Mouse (Mus musculus) embryonic facial prominence, embryonic 11.5 days (tissue): Measurements from ENCODE around the gene Rbm47. TPM values are rescaled to one million over a fixed set of nuclear protein-coding genes. Genes with fewer than 3 reads are reported as not detected.

Source experiments
- ATAC-seq: fragments of 200-750 bp; cut with Nextera tagmentation; replicated peaks from 2 replicates; pipeline ENCODE4 v1.8.0; 2017; ENCODE audit warnings: low read depth; ENCODE audit not compliant: insufficient number of reproducible peaks, low FRiP score, low TSS enrichment
- DNase-seq: peaks from one replicate; pipeline ENCODE4 v3.0.0-alpha.2; 2015; ENCODE audit warnings: low spot score
- H3K27ac ChIP-seq: fragments of 300-500 bp; sonication (generic); replicated peaks from 2 replicates; pipeline ENCODE4 v1.5.1; 2014; ENCODE audit warnings: mild to moderate bottlenecking, low read depth, low read length, control low read depth
- H3K27me3 ChIP-seq: fragments of 300-500 bp; sonication (generic); 2 replicates; pipeline ENCODE4 v1.6.1; 2014; ENCODE audit warnings: mild to moderate bottlenecking, low read length, moderate library complexity, mixed read lengths; ENCODE audit not compliant: control insufficient read depth, insufficient read depth
- H3K36me3 ChIP-seq: fragments of 300-500 bp; sonication (generic); replicated peaks from 2 replicates; pipeline ENCODE4 v1.6.1; 2014; ENCODE audit warnings: low read depth, mild to moderate bottlenecking, low read length, moderate library complexity, mixed read lengths; ENCODE audit not compliant: control insufficient read depth, insufficient read depth
- H3K4me1 ChIP-seq: fragments of 300-500 bp; sonication (generic); 2 replicates; pipeline ENCODE4 v1.6.1; 2014; ENCODE audit warnings: low read length, mixed read lengths; ENCODE audit not compliant: control insufficient read depth, insufficient read depth
- H3K4me2 ChIP-seq: fragments of 300-500 bp; sonication (generic); 2 replicates; pipeline ENCODE4 v1.6.1; 2014; ENCODE audit warnings: low read depth, mild to moderate bottlenecking, control low read depth, low read length, moderate library complexity
- H3K4me3 ChIP-seq: fragments of 300-500 bp; sonication (generic); 2 replicates; pipeline ENCODE4 v1.5.1; 2014; ENCODE audit warnings: low read depth, low read length, control low read depth
- H3K9ac ChIP-seq: fragments of 300-500 bp; sonication (generic); replicated peaks from 2 replicates; pipeline ENCODE4 v1.6.1; 2014; ENCODE audit warnings: mild to moderate bottlenecking, control low read depth, low read length
- H3K9me3 ChIP-seq: fragments of 300-500 bp; sonication (generic); replicated peaks from 2 replicates; pipeline ENCODE4 v1.6.1; 2016; ENCODE audit warnings: mild to moderate bottlenecking, low read length, inconsistent platforms, mixed read lengths; ENCODE audit not compliant: control insufficient read depth
- WGBS: fragments of 180-500 bp; shearing (Covaris S2); extraction: QIAGEN DNeasy Blood & Tissue Kit; methylation state at CpG from one replicate; pipeline ENCODE4 v1.1.7; 2014; 5-methylcytosine and 5-hydroxymethylcytosine counted together
- polyA plus RNA-seq: library from polyadenylated mRNA; unstranded; fragments of >200 nt; fragmentation: Nextera tagmentation; extraction: Ambion mirVana; gene quantifications from 2 replicates; pipeline ENCODE4 v1.2.1, GENCODE M21; 2014

Gene Rbm47
- polyA plus RNA-seq, 1 experiment from 2014 or later = 2.9 TPM

- 87% methylated on average over 17 of the region's 17 CpGs for WGBS
- DNase-seq (no peak), ATAC-seq (no peak)
- Histone ChIP-seq H3K4me1 (no peaks in the 10 kb centered on the region), H3K4me3 (no peak overlapping the region), H3K27ac (no peak overlapping the region), H3K9ac (no peak overlapping the region), H3K36me3 (no peaks in the 10 kb centered on the region), H3K4me2 (no peak overlapping the region), H3K9me3 (no peaks in the 10 kb centered on the region), H3K27me3 (no peaks in the 10 kb centered on the region)
These were observed 92.2 kb downstream of the Rbm47 start for GRCm38 (mm10) chr5:66080529-66081220.

GRCm38 (mm10) chr5:66079358-66080179 is 93.3 kb downstream of the Rbm47 start:
- no peak for DNase-seq
- WGBS = 85% methylated on average over 9 of the region's 9 CpGs
- H3K4me3 ChIP-seq = no peak overlapping the region
- no peaks in the 10 kb centered on the region for H3K27me3 ChIP-seq
- H3K36me3 ChIP-seq = no peaks in the 10 kb centered on the region
- no peaks in the 10 kb centered on the region for H3K4me1 ChIP-seq
- no peak overlapping the region for H3K4me2 ChIP-seq
- H3K27ac ChIP-seq = no peak overlapping the region
- ATAC-seq = no peak
- no peak overlapping the region for H3K9ac ChIP-seq
- no peaks in the 10 kb centered on the region for H3K9me3 ChIP-seq

- WGBS = 87% methylated on average over 7 of the region's 7 CpGs
- no peak overlapping the region for H3K4me2 ChIP-seq
- no peaks in the 10 kb centered on the region for H3K36me3 ChIP-seq
- H3K4me1 ChIP-seq = no peaks in the 10 kb centered on the region
- H3K9ac ChIP-seq = no peak overlapping the region
- no peaks in the 10 kb centered on the region for H3K9me3 ChIP-seq
- no peak overlapping the region for H3K4me3 ChIP-seq
- no peak overlapping the region for H3K27ac ChIP-seq
- no peak for DNase-seq
- no peaks in the 10 kb centered on the region for H3K27me3 ChIP-seq
- ATAC-seq = no peak; the same call in 1 of the 2 replicates
These were observed 94.4 kb downstream of the Rbm47 start for GRCm38 (mm10) chr5:66078491-66079012.

DNA sequence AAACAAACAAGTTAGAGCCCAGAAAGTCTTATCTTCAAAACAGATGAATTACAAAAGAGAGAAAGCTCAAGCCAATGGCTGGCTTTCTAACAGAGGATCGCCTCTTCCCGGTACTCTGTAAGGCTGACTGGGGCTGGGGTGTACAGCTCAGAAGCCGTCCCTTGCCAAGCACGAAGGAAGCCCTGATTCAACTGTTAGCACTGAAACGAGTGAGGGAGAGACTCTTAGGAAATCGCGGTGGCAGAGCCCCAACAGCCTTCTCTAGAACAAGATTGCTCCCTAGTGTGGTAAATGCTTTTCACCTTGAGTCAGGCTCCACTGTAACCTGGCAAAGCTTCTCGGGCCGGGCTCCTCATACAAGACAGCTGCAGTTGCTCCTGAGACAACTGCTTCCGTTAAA is 95.5 kb downstream of the Rbm47 start:
- WGBS = 36% methylated on average over 10 of the region's 10 CpGs
- DNase-seq = no peak
- H3K9ac ChIP-seq = no peak overlapping the region
- ATAC-seq = no peak
- no peaks in the 10 kb centered on the region for H3K4me1 ChIP-seq
- no peaks in the 10 kb centered on the region for H3K9me3 ChIP-seq
- no peaks in the 10 kb centered on the region for H3K27me3 ChIP-seq
- no peaks in the 10 kb centered on the region for H3K36me3 ChIP-seq
- no peak overlapping the region for H3K4me3 ChIP-seq
- H3K4me2 ChIP-seq = no peak overlapping the region
- H3K27ac ChIP-seq = no peak overlapping the region

DNA sequence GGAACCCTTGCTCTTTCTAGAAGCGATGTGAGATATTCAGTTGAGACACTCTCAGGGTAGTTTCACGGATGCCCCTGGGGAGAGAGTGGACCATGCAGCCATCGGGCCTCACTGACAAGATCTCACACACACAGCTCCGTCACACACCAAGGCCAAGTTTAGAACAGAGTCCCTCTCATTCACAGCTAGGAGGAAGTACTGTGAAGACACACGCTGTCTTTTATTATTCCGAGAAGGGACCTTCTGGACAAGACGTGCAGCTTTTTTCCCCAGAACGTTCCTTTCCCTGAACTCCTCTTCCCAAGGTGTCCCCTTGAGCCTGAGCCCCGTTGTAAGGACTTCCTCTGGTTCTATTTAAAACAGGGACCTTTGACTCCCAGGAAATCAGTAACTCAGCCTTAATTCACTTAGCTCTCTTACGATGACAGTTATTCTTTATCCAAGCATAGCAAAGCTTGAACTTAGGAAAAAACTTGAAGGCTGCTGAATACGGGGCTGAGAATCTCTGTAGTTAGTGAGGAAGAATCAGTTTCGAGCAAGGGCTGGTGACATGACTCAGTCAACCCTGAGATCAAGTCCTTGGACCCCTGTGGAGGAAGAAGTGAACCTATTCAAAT is 96.1 kb downstream of the Rbm47 start:
- H3K27ac ChIP-seq = no peak overlapping the region
- WGBS = 72% methylated on average over 12 of the region's 12 CpGs
- no peak for ATAC-seq
- no peak overlapping the region for H3K4me2 ChIP-seq
- no peaks in the 10 kb centered on the region for H3K36me3 ChIP-seq
- no peaks in the 10 kb centered on the region for H3K4me1 ChIP-seq
- DNase-seq = no peak
- no peak overlapping the region for H3K9ac ChIP-seq
- no peaks in the 10 kb centered on the region for H3K27me3 ChIP-seq
- no peak overlapping the region for H3K4me3 ChIP-seq
- H3K9me3 ChIP-seq = no peaks in the 10 kb centered on the region

GRCm38 (mm10) chr5:66075906-66076305 is 97.0 kb downstream of the Rbm47 start:
- H3K4me1 ChIP-seq = no peaks in the 10 kb centered on the region
- no peaks in the 10 kb centered on the region for H3K27me3 ChIP-seq
- no peak overlapping the region for H3K4me3 ChIP-seq
- H3K36me3 ChIP-seq = no peaks in the 10 kb centered on the region
- ATAC-seq (no peak), DNase-seq (no peak)
- no peak overlapping the region for H3K27ac ChIP-seq
- no peaks in the 10 kb centered on the region for H3K9me3 ChIP-seq
- H3K9ac ChIP-seq = no peak overlapping the region
- no peak overlapping the region for H3K4me2 ChIP-seq
- WGBS = 92% methylated on average over 12 of the region's 12 CpGs

GRCm38 (mm10) chr5:66075032-66075488 is 97.9 kb downstream of the Rbm47 start:
- H3K4me3 ChIP-seq = no peak overlapping the region
- H3K9ac ChIP-seq = no peak overlapping the region
- no peaks in the 10 kb centered on the region; the same call in 1 of the 2 replicates for H3K4me1 ChIP-seq
- no peak overlapping the region for H3K27ac ChIP-seq
- H3K36me3 ChIP-seq = no peaks in the 10 kb centered on the region
- 88% methylated on average over 9 of the region's 9 CpGs for WGBS
- H3K9me3 ChIP-seq = no peaks in the 10 kb centered on the region
- H3K4me2 ChIP-seq = no peak overlapping the region
- no peaks in the 10 kb centered on the region for H3K27me3 ChIP-seq
- ATAC-seq (no peak), DNase-seq (no peak)
